Mouse (Mus musculus): ENCODE data around the gene Garnl3. TPM values are rescaled to one million over a fixed set of nuclear protein-coding genes. Genes with fewer than 3 reads are reported as not detected.

The Garnl3 gene
- polyA plus RNA-seq, 2 experiments: 0.53 to 0.56 TPM

GRCm38 (mm10) chr2:33164646-33165045 is 33.2 kb upstream of the Garnl3 start:
- TF ChIP-seq EP300 (IDR thresholded peaks at IDR 0.05; ENCODE audit: low read depth) (no peak), CTCF (IDR thresholded peaks at IDR 0.05; ENCODE audit: low read depth) (no peak)
- Histone ChIP-seq H3K9me3 (ENCODE audit: control insufficient read depth, low read length) (no peaks in the 10 kb centered on the region), H3K9ac (replicated peaks) (no peak overlapping the region), H3K36me3 (replicated peaks; ENCODE audit: control insufficient read depth, insufficient read depth, low read depth) (no peaks in the 10 kb centered on the region), H3K4me2 (ENCODE audit: low read depth) (no peak overlapping the region), H3K4me1 (replicated peaks; ENCODE audit: control insufficient read depth in 2 of 2, insufficient read depth in 2 of 2, low read length in 1 of 2) (peaks cover 0 to 4% of the 10 kb centered on the region in 2 experiments; a peak in 1 of 4 replicates), H3K27ac (no peak overlapping the region), H3K4me3 (ENCODE audit: insufficient read depth in 1 of 2, low read depth in 2 of 2, low read length in 2 of 2) (no peak overlapping the region), H3K27me3 (ENCODE audit: control insufficient read depth, insufficient read depth, low read length) (no peaks in the 10 kb centered on the region)
- 66% methylated on average over 3 of the region's 3 CpGs for WGBS (ENCODE audit: insufficient replicate concordance)
- DNase-seq (ENCODE audit: low read depth in 3 of 3, low spot score in 3 of 3) (no peak), ATAC-seq (ENCODE audit: insufficient read depth) (no peak)

GRCm38 (mm10) chr2:33162126-33162525 is 30.7 kb upstream of the Garnl3 start:
- 61% methylated on average over 2 of the region's 2 CpGs for WGBS (ENCODE audit: insufficient replicate concordance)

GRCm38 (mm10) chr2:33160326-33160973 is 29.0 kb upstream of the Garnl3 start:
- Histone ChIP-seq H3K4me3 (ENCODE audit: insufficient read depth in 1 of 2, low read depth in 2 of 2, low read length in 2 of 2) (no peak overlapping the region), H3K27me3 (ENCODE audit: control insufficient read depth, insufficient read depth, low read length) (no peaks in the 10 kb centered on the region), H3K4me1 (replicated peaks; ENCODE audit: control insufficient read depth in 2 of 2, insufficient read depth in 2 of 2, low read length in 1 of 2) (0 out of 4 replicates have a peak, but pooled peaks cover 0 to under 1% of the 10 kb centered on the region in 2 experiments), H3K4me2 (ENCODE audit: low read depth) (no peak overlapping the region), H3K36me3 (replicated peaks; ENCODE audit: control insufficient read depth, insufficient read depth, low read depth) (no peaks in the 10 kb centered on the region), H3K9me3 (ENCODE audit: control insufficient read depth, low read length) (no peaks in the 10 kb centered on the region), H3K27ac (no peak overlapping the region), H3K9ac (replicated peaks) (no peak overlapping the region)
- WGBS (ENCODE audit: insufficient replicate concordance): 60% methylated on average over 12 of the region's 12 CpGs
- ATAC-seq (ENCODE audit: insufficient read depth) (no peak), DNase-seq (ENCODE audit: low read depth in 3 of 3, low spot score in 3 of 3) (no peak)
- no peak for TF ChIP-seq CTCF (IDR thresholded peaks at IDR 0.05; ENCODE audit: low read depth)
- no peak for TF ChIP-seq EP300 (IDR thresholded peaks at IDR 0.05; ENCODE audit: low read depth)

More at GRCm38 (mm10) chr2:33162126-33162525, 30.7 kb upstream of the Garnl3 start:
- ATAC-seq (ENCODE audit: insufficient read depth): no peak
- no peaks in the 10 kb centered on the region for H3K36me3 ChIP-seq (replicated peaks; ENCODE audit: control insufficient read depth, insufficient read depth, low read depth)
- DNase-seq (ENCODE audit: low read depth in 3 of 3, low spot score in 3 of 3): no peak
- peaks cover 0 to 4% of the 10 kb centered on the region in 2 experiments; a peak in 1 of 4 replicates for H3K4me1 ChIP-seq (replicated peaks; ENCODE audit: control insufficient read depth in 2 of 2, insufficient read depth in 2 of 2, low read length in 1 of 2)
- no peak overlapping the region for H3K27ac ChIP-seq
- H3K27me3 ChIP-seq (ENCODE audit: control insufficient read depth, insufficient read depth, low read length): no peaks in the 10 kb centered on the region
- H3K4me2 ChIP-seq (ENCODE audit: low read depth): no peak overlapping the region
- no peak for TF ChIP-seq CTCF (IDR thresholded peaks at IDR 0.05; ENCODE audit: low read depth)
- TF ChIP-seq EP300 (IDR thresholded peaks at IDR 0.05; ENCODE audit: low read depth): no peak
- H3K4me3 ChIP-seq (ENCODE audit: insufficient read depth in 1 of 2, low read depth in 2 of 2, low read length in 2 of 2): no peak overlapping the region
- no peaks in the 10 kb centered on the region for H3K9me3 ChIP-seq (ENCODE audit: control insufficient read depth, low read length)
- H3K9ac ChIP-seq (replicated peaks): no peak overlapping the region

GRCm38 (mm10) chr2:33159593-33159992 is 28.1 kb upstream of the Garnl3 start:
- TF ChIP-seq CTCF (IDR thresholded peaks at IDR 0.05; ENCODE audit: low read depth) (no peak), EP300 (IDR thresholded peaks at IDR 0.05; ENCODE audit: low read depth) (no peak)
- Histone ChIP-seq H3K9me3 (ENCODE audit: control insufficient read depth, low read length) (no peaks in the 10 kb centered on the region), H3K36me3 (replicated peaks; ENCODE audit: control insufficient read depth, insufficient read depth, low read depth) (no peaks in the 10 kb centered on the region), H3K27me3 (ENCODE audit: control insufficient read depth, insufficient read depth, low read length) (no peaks in the 10 kb centered on the region), H3K4me3 (ENCODE audit: insufficient read depth in 1 of 2, low read depth in 2 of 2, low read length in 2 of 2) (no peak overlapping the region), H3K4me1 (replicated peaks; ENCODE audit: control insufficient read depth in 2 of 2, insufficient read depth in 2 of 2, low read length in 1 of 2) (no peaks in the 10 kb centered on the region), H3K27ac (no peak overlapping the region), H3K9ac (replicated peaks) (no peak overlapping the region), H3K4me2 (ENCODE audit: low read depth) (no peak overlapping the region)
- WGBS (ENCODE audit: insufficient replicate concordance): 74% methylated on average over 7 of the region's 7 CpGs
- DNase-seq (ENCODE audit: low read depth in 3 of 3, low spot score in 3 of 3) (no peak), ATAC-seq (ENCODE audit: insufficient read depth) (no peak)

- no peaks in the 10 kb centered on the region for H3K9me3 ChIP-seq (ENCODE audit: control insufficient read depth, low read length)
- no peaks in the 10 kb centered on the region for H3K4me1 ChIP-seq (replicated peaks; ENCODE audit: control insufficient read depth in 2 of 2, insufficient read depth in 2 of 2, low read length in 1 of 2)
- H3K9ac ChIP-seq (replicated peaks): no peak overlapping the region
- H3K4me3 ChIP-seq (ENCODE audit: insufficient read depth in 1 of 2, low read depth in 2 of 2, low read length in 2 of 2): no peak overlapping the region
- no peak for ATAC-seq (ENCODE audit: insufficient read depth)
- no peak overlapping the region for H3K4me2 ChIP-seq (ENCODE audit: low read depth)
- no peak for TF ChIP-seq EP300 (IDR thresholded peaks at IDR 0.05; ENCODE audit: low read depth)
- no peak for TF ChIP-seq CTCF (IDR thresholded peaks at IDR 0.05; ENCODE audit: low read depth)
- no peak for DNase-seq (ENCODE audit: low read depth in 3 of 3, low spot score in 3 of 3)
- 74% methylated on average over 6 of the region's 6 CpGs for WGBS (ENCODE audit: insufficient replicate concordance)
- no peaks in the 10 kb centered on the region for H3K27me3 ChIP-seq (ENCODE audit: control insufficient read depth, insufficient read depth, low read length)
- no peak overlapping the region for H3K27ac ChIP-seq
- no peaks in the 10 kb centered on the region for H3K36me3 ChIP-seq (replicated peaks; ENCODE audit: control insufficient read depth, insufficient read depth, low read depth)
These were observed 27.4 kb upstream of the Garnl3 start for GRCm38 (mm10) chr2:33158895-33159294.

Data from liver, embryonic 14.5 days (tissue).